Mouse (Mus musculus) heart, postnatal 0 days (tissue): ENCODE data around the gene Nap1l4. TPM values are rescaled to one million over a fixed set of nuclear protein-coding genes. Genes with fewer than 3 reads are reported as not detected.

ENCODE experiments used
- ATAC-seq: fragments of 200-750 bp; cut with Nextera tagmentation; 2 replicates; pipeline ENCODE4 v1.8.0; 2017; ENCODE audit warnings: low read depth, moderate number of reproducible peaks, moderate library complexity; ENCODE audit not compliant: insufficient read depth
- DNase-seq: peaks from one replicate; pipeline ENCODE4 v3.0.0-alpha.2; 2016; ENCODE audit warnings: low spot score
- H3K27ac ChIP-seq: fragments of 300-500 bp; sonication (generic); 2 replicates; pipeline ENCODE4 v1.5.1; 2014; ENCODE audit warnings: low read depth, mild to moderate bottlenecking
- H3K27me3 ChIP-seq: fragments of 300-500 bp; sonication (generic); 2 replicates; pipeline ENCODE4 v1.6.1; 2014; ENCODE audit warnings: low read length, mixed read lengths; ENCODE audit not compliant: control insufficient read depth, insufficient read depth
- H3K36me3 ChIP-seq: fragments of 300-500 bp; sonication (generic); replicated peaks from 2 replicates; pipeline ENCODE4 v1.6.1; 2014; ENCODE audit warnings: low read length, mixed read lengths; ENCODE audit not compliant: control insufficient read depth, insufficient read depth
- H3K4me1 ChIP-seq: fragments of 300-500 bp; sonication (generic); 2 replicates; pipeline ENCODE4 v1.6.1; 2014; ENCODE audit warnings: antibody characterized with exemption; ENCODE audit not compliant: control insufficient read depth, insufficient read depth
- H3K4me2 ChIP-seq: fragments of 300-500 bp; sonication (generic); 2 replicates; pipeline ENCODE4 v1.6.1; 2014; ENCODE audit warnings: low read depth, mild to moderate bottlenecking, low read length, moderate library complexity
- H3K4me3 ChIP-seq: fragments of 300-500 bp; sonication (generic); 2 replicates; pipeline ENCODE4 v1.5.1; 2014; ENCODE audit warnings: low read depth, low read length
- H3K9ac ChIP-seq: fragments of 300-500 bp; sonication (generic); replicated peaks from 2 replicates; pipeline ENCODE4 v1.6.1; 2014; ENCODE audit warnings: low read depth, low read length, mixed read lengths
- H3K9me3 ChIP-seq: fragments of 300-500 bp; sonication (generic); replicated peaks from 2 replicates; pipeline ENCODE4 v1.6.1; 2016; ENCODE audit warnings: low read length; ENCODE audit not compliant: control insufficient read depth
- CTCF ChIP-seq: IDR thresholded peaks from 2 replicates; pipeline ENCODE4 v1.5.1; 2016; ENCODE audit warnings: antibody characterized with exemption, control low read depth, low read depth
- EP300 ChIP-seq: IDR thresholded peaks from 2 replicates; pipeline ENCODE4 v1.6.1; 2016; ENCODE audit warnings: antibody characterized with exemption, low read depth
- WGBS: fragments of 180-500 bp; shearing (Covaris S2); extraction: QIAGEN DNeasy Blood & Tissue Kit; methylation state at CpG from one replicate; pipeline ENCODE4 v1.1.7; 2014; 5-methylcytosine and 5-hydroxymethylcytosine counted together
- microRNA-seq: library from miRNA; unstranded; fragments of <30 nt; microRNA quantifications from one replicate; pipeline ENCODE4, GENCODE M21; 2016
- polyA plus RNA-seq: library from polyadenylated mRNA; unstranded; fragments of >200 nt; fragmentation: Nextera tagmentation; extraction: Ambion mirVana; gene quantifications from 2 replicates; pipeline ENCODE4 v1.2.1, GENCODE M21; 2015
- total RNA-seq: library from RNA; depleted of rRNA; stranded (reverse); fragments of >200 nt; gene quantifications from 2 replicates; pipeline ENCODE4 v1.2.3, GENCODE M21; 2014; ENCODE audit warnings: low replicate concordance; rRNA removed

Gene Nap1l4
- total and polyA plus RNA-seq, 2 experiments from 2014 or later: 153 to 200 TPM

GRCm38 (mm10) chr7:143469946-143470345, 79.0 kb downstream of the Nap1l4 start:
- Histone ChIP-seq H3K9ac (no peak overlapping the region), H3K4me2 (no peak overlapping the region), H3K4me1 (no peaks in the 10 kb centered on the region), H3K27ac (no peak overlapping the region), H3K4me3 (no peak overlapping the region), H3K36me3 (no peaks in the 10 kb centered on the region), H3K27me3 (no peaks in the 10 kb centered on the region), H3K9me3 (no peaks in the 10 kb centered on the region)
- TF ChIP-seq CTCF (peak; percentile 87), EP300 (no peak)
- 10% methylated on average over 8 of the region's 8 CpGs for WGBS
- peak; percentile 70 for DNase-seq
- peak; percentile 47; the same call in 1 of the 2 replicates for ATAC-seq

DNA sequence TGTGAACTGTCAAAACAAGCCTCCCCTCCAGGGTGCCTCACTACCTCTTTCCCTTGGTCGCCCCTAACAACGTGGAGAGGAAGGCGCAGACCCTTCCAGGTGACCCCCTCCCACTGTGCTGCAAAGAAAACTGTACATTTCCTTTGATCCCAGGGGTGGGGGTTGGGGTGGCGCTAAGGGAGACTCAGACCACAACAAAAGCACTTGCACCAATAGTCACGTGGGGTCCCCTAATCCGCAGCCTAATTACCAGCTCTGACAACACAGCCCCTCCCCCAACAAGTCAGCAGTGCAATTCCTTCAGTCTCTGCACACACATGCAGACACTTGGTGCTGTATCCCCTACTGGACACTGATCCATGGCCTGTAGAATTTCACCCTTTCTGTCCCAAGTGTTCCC, 81.2 kb downstream of the Nap1l4 start:
- no peak overlapping the region for H3K9ac ChIP-seq
- no peak for TF ChIP-seq EP300
- TF ChIP-seq CTCF: no peak
- H3K4me3 ChIP-seq: no peak overlapping the region
- H3K27me3 ChIP-seq: no peaks in the 10 kb centered on the region
- ATAC-seq: no peak
- H3K27ac ChIP-seq: no peak overlapping the region
- no peaks in the 10 kb centered on the region for H3K9me3 ChIP-seq
- H3K4me1 ChIP-seq: peaks cover 10% of the 10 kb centered on the region; the same call in 1 of the 2 replicates
- DNase-seq: no peak
- no peaks in the 10 kb centered on the region for H3K36me3 ChIP-seq
- H3K4me2 ChIP-seq: no peak overlapping the region
- WGBS: 33% methylated on average over 6 of the region's 6 CpGs

DNA sequence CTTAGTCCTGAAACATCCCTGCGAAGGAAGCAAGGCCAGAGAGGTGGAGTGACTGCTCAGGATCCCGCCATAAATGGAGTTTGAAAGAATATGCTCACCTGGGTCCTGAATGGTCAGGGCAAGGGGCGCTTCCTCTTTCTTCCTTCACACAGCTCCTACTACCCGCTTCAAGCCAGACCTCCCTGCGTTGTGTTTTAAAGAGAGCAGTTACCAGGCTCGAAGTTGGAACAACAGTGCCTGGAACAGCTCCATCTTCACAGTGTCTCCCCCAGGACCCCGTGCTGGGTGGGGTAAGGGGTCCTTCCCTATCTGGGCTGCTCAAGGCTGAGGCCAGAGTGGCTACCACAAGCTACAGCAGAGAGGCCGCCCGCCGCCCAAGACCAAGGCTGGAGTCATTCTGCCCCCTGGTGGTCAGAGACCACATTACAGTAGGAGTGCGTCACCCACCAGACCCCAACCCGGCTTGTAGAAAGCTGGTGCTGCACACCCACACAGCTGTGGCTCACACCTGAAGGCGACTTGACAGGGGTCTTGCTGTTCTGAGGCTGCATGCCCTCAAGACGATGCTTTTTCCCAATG, 82.7 kb downstream of the Nap1l4 start:
- no peak overlapping the region for H3K4me3 ChIP-seq
- H3K36me3 ChIP-seq: no peaks in the 10 kb centered on the region
- 36% methylated on average over 14 of the region's 14 CpGs for WGBS
- H3K4me1 ChIP-seq: peaks cover 10% of the 10 kb centered on the region; the same call in 1 of the 2 replicates
- peak; percentile 21; the same call in 1 of the 2 replicates for ATAC-seq
- H3K27me3 ChIP-seq: no peaks in the 10 kb centered on the region
- peak; percentile 61 for DNase-seq
- TF ChIP-seq CTCF (peak; percentile 94), EP300 (no peak)
- H3K9me3 ChIP-seq: no peaks in the 10 kb centered on the region
- H3K27ac ChIP-seq: no peak overlapping the region
- H3K4me2 ChIP-seq: no peak overlapping the region
- no peak overlapping the region for H3K9ac ChIP-seq

- Histone ChIP-seq H3K4me3 (peak overlapping the region; percentile 43), H3K27ac (no peak overlapping the region), H3K9me3 (no peaks in the 10 kb centered on the region), H3K36me3 (no peaks in the 10 kb centered on the region), H3K4me1 (peaks cover 10% of the 10 kb centered on the region; the same call in 1 of the 2 replicates), H3K27me3 (no peaks in the 10 kb centered on the region), H3K9ac (0 out of 2 replicates have a peak overlapping the region, but pooled peaks have one; percentile 34), H3K4me2 (peak overlapping the region; percentile 78)
- 16% methylated on average over 54 of the region's 56 CpGs for WGBS
- TF ChIP-seq CTCF (no peak), EP300 (no peak)
- DNase-seq (peak; percentile 33), ATAC-seq (no peak)
Observed at GRCm38 (mm10) chr7:143464811-143465560, 83.9 kb downstream of the Nap1l4 start.

GRCm38 (mm10) chr7:143463865-143464415, 85.0 kb downstream of the Nap1l4 start:
- no peak for TF ChIP-seq EP300
- peak; percentile 86 for TF ChIP-seq CTCF
- Histone ChIP-seq H3K9me3 (no peaks in the 10 kb centered on the region), H3K4me1 (peaks cover 14% of the 10 kb centered on the region; the same call in 1 of the 2 replicates), H3K4me3 (no peak overlapping the region), H3K36me3 (no peaks in the 10 kb centered on the region), H3K27me3 (no peaks in the 10 kb centered on the region), H3K9ac (no peak overlapping the region), H3K4me2 (0 out of 2 replicates have a peak overlapping the region, but pooled peaks have one; percentile 20), H3K27ac (no peak overlapping the region)
- ATAC-seq (no peak), DNase-seq (peak; percentile 68)
- 29% methylated on average over 11 of the region's 11 CpGs for WGBS

Small RNA genes lying within 50 kb of the gene (microRNA-seq; reads per million reads assigned to microRNA genes)
- gene Mir7064: 1.1 reads per million

Other genes starting within 250 kb of the Nap1l4 start
- gene Cdkn1c, start 88.1 kb downstream of the Nap1l4 start, total RNA-seq: 94.6 and 143 TPM in 2 replicates
- gene Cdkn1c, start 88.1 kb downstream of the Nap1l4 start, polyA plus RNA-seq: 81.3 and 97.4 TPM in 2 replicates
- gene Slc22a18, start 75.4 kb downstream of the Nap1l4 start, total RNA-seq: 0.27 TPM in 1 of 2 replicates, not detected in the other
- 0.60 and 0.93 TPM in 2 replicates for gene Slc22a18, start 75.4 kb downstream of the Nap1l4 start, polyA plus RNA-seq
- gene Phlda2, start 46.0 kb downstream of the Nap1l4 start, total RNA-seq: 1.0 TPM in 1 of 2 replicates, not detected in the other
- not detected in 2 replicates for gene Phlda2, start 46.0 kb downstream of the Nap1l4 start, polyA plus RNA-seq
- 7.0 and 15.4 TPM in 2 replicates for gene Cars, start 51.0 kb upstream of the Nap1l4 start, total RNA-seq
- 14.7 TPM in 2 replicates for gene Cars, start 51.0 kb upstream of the Nap1l4 start, polyA plus RNA-seq
- gene Tnfrsf26, start 79.6 kb upstream of the Nap1l4 start, total RNA-seq: 0.12 and 0.84 TPM in 2 replicates
- gene Tnfrsf26, start 79.6 kb upstream of the Nap1l4 start, polyA plus RNA-seq: 0.37 and 0.38 TPM in 2 replicates
- 1.9 and 3.2 TPM in 2 replicates for gene Tnfrsf22, start 100.6 kb upstream of the Nap1l4 start, total RNA-seq
- gene Tnfrsf22, start 100.6 kb upstream of the Nap1l4 start, polyA plus RNA-seq: 2.6 and 2.9 TPM in 2 replicates
- gene Tnfrsf23, start 136.8 kb upstream of the Nap1l4 start, total RNA-seq: 2.0 and 2.5 TPM in 2 replicates
- 1.9 and 2.3 TPM in 2 replicates for gene Tnfrsf23, start 136.8 kb upstream of the Nap1l4 start, polyA plus RNA-seq
- 57.4 and 58.7 TPM in 2 replicates for gene Osbpl5, start 207.9 kb upstream of the Nap1l4 start, total RNA-seq
- 16.3 and 18.1 TPM in 2 replicates for gene Osbpl5, start 207.9 kb upstream of the Nap1l4 start, polyA plus RNA-seq
- not detected in 2 replicates for gene Mrgprg, start 217.9 kb upstream of the Nap1l4 start, total RNA-seq
- not detected in 2 replicates for gene Mrgprg, start 217.9 kb upstream of the Nap1l4 start, polyA plus RNA-seq
- gene Mrgpre, start 235.4 kb upstream of the Nap1l4 start, total RNA-seq: 0.93 and 3.9 TPM in 2 replicates
- 0.92 and 0.96 TPM in 2 replicates for gene Mrgpre, start 235.4 kb upstream of the Nap1l4 start, polyA plus RNA-seq